Mouse (Mus musculus) G1E-ER4 (cell line): ENCODE data around the gene Zhx3. TPM values are rescaled to one million over a fixed set of nuclear protein-coding genes. Genes with fewer than 3 reads are reported as not detected.

ENCODE experiments used
- GATA1 ChIP-seq: IDR thresholded peaks from one replicate; pipeline ENCODE4 v1.8.0; 2012; ENCODE audit warnings: low read length, inconsistent platforms
- polyA plus RNA-seq: library from polyadenylated mRNA; stranded (reverse); fragments of >175 nt; gene quantifications from 2 replicates; pipeline ENCODE4 v1.2.3, GENCODE M21; 2012

Zhx3 gene
- polyA plus RNA-seq, 1 experiment = 4.4 TPM

DNA sequence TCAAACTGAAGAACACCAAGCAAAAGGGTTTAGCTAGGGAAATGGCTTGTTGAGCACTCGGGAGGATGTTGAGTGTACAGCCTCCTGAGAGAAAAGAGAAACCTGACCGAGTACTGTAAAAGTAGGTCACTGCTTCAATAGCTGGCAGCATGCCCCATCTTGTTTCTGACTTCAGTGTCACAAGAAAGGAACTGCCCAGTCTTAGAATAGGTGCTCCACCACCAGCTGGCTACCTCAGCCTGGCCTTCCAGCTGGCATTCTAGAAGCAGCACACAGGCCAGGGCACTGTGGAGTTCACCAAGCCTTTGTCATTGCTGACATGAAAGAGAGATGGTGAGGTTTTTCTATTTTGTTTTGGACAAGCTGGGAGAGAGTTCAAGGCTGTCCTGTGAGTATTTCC, 75.8 kb downstream of the Zhx3 start:
- TF ChIP-seq GATA1 = no peak

DNA sequence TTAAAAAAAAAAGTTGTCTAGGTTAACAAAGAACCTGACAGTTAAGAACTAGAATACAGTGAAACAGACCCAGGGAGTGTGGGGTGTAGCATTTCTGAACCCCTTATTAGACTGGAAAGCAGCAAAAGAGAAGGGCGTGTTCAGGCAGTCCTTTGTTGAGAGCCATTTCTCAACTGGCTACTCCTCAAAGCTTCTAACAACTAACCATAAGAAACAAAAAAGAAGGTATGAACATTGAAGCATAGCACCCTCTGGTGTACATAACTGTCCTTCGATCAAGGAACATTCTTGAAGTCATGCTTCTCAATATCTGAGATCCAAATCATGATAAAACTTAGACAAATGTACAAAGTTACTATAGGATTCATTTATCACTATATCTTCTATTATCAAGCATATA, 79.7 kb downstream of the Zhx3 start:
- no peak for TF ChIP-seq GATA1

DNA sequence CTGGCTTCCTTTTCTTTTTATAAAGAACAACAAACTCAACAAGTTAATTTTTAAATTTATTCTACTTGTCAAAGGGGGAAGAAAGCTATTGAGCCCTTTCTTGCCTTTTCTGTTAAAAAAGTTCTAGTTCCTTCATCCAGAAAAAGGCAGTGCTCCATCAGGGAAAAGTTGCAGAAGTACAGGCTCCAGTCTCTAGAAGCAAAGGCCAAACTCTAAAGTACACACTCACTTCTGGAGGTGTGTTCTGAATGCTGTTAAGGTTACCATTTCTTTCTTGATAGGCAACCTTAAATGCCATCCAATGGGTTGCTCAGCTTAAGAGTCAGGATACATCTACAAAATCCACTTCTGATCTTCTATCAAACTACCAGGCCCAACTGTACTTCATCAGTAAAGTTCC, 83.1 kb downstream of the Zhx3 start:
- no peak for TF ChIP-seq GATA1

DNA sequence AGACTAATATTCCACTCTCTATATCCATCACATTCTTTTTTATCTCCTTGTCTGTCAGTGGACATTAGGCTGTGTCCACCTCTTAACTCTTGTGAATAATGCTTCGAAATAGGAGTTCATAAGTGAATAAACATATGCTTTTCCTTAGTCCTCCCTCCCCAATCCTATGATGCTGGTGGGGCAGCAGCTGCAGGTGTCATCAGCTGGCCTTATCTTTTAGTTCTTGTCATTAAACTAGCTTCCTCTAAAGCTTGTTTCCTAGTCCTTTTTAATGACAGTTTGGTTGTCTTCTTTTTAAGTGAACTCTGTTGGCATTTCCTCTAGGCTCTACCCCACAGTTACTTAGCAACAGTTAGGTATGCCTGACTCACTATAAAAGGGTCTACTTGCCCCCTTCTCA, 83.8 kb downstream of the Zhx3 start:
- no peak for TF ChIP-seq GATA1

DNA sequence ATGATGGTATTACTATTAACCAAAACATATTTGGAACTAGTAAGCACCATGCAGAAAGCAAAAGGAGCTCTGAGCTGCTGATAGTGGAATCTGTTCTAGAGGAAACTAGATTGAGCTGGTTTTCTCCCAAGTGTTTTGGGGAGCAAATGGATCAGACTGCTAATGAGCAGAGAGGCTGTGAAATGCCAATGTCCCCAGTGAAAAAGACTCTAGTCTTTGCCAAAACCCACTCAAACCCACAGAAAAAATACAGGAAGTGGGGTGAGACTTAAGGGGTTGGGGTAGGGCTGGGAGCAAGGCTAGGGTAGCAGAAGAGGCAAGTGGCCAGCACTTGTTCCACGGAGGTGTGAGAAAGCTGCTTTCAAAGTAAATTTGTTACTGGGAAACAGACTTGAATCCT, 86.5 kb downstream of the Zhx3 start:
- no peak for TF ChIP-seq GATA1

DNA sequence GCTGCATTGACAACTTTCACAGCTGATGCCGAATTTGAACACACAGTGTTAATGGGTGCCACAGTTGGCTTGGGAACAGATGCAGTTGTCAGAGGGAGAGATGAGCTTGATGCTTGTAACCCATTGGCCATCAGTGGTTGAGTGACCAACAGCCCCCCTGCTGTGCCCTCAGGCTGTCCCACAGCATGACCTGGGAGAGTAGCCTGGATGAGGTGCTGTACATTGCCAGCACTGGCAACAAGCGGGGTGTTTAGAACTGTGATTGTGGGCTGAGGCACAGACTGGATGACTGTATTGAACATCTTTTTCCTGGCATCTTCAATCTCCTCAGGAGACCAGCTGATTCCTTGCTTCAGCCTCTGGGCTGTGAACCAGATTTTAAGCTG, 92.0 kb downstream of the Zhx3 start:
- TF ChIP-seq GATA1 = no peak

DNA sequence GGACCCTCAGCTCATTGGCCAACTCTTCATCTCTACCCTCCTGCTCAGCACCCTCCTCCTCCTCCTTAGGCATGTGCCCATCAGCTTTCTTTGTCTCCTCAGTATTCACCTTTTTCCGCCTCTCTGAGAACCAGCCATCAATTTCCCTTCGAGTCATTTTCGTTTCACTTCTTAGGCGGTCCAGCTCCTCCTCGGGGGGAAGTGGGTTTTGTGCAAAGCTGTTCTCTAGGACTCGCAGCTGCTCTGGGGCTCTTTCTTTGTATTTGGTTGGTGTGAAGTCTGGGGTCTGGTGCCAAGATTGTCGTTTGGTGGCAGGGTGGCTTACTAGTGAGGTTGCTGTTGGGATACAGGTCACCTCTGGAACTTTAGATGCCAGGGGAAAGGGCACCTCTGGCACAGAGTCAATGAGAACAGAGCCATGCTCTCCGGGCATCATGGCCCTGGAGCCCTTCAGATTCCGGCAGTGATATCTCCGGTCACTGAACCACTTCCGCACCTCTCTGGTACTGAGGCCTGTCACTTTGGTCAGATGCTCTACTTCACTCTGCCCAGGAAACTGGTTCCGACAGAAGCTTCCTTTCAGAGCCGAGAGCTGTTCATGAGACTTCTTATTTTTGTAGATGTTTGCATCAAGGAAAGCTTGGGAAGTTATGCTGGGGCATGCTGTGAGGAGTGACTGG, 92.5 kb downstream of the Zhx3 start:
- no peak for TF ChIP-seq GATA1

DNA sequence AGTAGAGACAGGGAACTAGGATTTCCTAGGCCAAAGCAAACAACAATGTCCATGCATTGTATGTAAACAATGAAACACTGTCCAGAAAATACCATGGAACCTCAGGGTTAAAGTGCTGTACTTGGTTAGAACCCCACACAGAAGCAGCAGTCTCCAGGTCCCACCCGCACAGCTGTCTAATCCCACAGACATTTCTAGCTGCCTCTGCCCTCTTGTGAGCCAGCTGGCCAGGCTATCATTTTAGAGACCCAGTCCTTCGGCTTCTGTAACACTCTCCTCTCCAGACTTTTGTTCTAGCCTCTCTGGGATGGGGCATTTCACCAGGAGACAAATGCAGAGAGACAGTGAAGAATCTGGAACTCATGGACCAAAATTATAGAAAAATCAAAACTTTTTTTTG, 94.8 kb downstream of the Zhx3 start:
- TF ChIP-seq GATA1 = no peak

DNA sequence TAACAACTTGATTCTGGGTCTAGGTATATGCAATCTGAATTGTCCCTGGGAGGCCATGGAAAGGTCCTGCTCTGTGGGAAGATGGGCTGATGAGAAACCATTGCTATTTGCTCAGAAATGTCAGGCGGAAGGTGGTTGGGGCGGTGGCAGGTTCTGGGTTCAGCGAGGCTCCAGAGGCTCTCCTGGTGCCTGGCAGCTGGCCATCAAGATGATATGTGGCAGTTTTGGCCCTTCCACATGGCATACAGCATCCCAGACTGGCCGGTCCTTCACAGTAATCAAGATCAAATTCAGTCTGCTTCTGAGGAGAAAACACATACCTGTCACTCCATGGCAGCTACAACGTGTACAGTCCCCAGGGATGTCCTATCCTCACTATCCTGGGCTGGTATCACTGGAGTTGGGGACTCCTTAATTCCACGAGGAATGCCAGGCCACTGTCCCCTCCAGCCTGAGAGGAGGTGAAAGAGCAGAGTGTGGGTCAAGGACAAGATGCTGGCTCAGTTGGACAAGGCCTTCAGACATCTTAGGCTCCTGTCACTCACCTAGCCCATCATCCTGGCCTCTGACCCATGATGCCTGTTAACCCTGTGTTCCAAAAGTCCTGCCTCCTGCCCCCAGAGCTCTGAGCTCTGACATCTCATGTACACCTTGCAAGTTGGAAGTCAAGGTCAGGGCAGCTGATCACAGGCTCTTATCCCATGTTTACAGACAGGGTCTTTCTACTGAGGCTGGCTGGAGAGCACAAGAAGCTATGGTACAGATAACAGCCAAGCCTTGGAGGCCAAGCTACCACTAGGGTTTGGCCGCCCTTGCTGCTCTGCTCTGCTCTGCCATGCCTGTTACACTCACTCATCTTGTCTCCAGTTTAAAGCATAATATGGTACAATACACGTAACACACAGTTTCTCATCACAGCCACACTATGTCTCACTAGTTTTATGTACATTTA, 101.2 kb downstream of the Zhx3 start:
- no peak for TF ChIP-seq GATA1

DNA sequence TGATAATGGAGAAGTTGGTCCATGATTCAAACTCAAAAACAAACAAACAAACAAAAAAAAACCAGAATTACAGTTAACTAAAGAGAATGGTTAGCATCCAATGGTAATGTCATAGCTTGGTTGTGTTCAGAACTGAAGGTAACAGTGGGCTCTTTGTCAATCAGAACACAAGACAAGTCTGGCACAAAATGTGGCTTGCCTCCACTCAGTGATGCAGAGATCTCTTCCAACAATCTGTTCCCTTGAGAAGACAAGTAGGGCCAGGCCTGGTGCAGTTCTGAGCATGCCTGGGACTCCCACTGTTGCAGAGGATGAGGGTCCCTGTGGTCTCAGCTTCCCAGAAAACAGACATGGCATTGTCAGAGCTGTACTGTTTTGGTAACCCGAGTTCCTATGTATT, 101.9 kb downstream of the Zhx3 start:
- no peak for TF ChIP-seq GATA1

DNA sequence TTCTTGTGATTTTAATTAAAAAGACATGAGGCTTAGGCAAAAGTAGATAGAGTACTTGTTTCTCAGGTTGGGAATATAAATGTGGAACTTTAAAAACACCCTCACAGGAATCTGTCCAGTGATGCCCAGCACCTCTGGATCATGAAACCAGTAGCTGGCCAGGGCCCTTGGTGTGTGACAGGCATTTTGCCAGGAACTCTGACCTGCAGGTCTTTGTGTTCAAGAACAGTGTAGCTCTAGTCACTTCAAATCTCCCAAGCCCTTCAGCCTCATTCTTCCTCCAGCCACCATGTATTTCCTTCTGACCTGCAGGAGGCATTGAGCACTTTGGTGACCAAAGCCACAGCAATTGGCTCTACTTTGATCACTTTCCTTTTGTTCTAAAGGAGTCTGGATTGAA, 102.4 kb downstream of the Zhx3 start:
- TF ChIP-seq GATA1 = no peak

DNA sequence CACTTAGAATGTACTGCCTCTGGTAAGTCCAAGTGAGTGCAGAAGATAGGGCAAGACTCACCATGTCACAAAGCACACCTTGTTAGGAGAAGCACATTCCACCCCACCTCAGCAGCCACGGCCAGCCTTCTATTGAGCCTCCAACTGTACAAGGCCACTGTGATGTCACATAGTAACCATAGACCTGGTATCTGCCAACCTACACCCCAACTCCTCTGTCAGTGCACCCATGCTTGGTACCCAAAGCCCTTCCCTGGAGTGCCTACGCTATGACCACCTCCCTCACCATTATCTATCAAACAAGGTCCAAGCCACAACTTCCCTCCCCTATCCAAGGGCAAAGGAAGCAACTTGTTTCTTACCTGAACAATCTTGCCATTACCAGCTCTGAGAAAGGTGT, 103.8 kb downstream of the Zhx3 start:
- TF ChIP-seq GATA1 = no peak

DNA sequence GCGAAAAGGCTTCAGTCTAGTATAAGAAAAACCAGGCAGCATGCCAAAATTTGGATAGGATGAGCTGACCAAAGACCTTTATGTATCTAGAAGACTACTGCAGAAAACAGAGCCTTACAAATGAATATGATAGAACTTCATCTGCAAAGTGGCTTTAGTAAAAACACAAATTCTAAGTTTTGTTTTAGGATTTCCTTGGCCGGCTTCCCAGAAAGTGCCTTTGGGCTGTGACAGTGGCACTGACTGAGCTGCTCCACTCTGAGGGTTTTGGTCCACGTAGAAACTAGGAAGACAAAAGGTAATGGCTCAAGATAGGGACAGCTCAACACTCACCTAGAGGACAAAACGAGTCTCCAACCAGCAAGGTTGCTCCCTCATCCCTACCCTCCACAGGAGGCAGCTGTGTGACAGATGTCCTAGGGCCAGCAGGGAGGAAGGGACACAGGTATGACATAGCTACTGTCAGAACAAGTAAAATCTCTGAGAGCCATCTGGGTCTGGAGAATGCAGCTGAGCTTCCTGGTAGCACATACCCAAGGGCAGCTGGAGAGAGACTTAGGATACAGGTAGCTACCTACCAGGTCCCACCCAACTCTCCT, 104.6 kb downstream of the Zhx3 start:
- TF ChIP-seq GATA1 = no peak

DNA sequence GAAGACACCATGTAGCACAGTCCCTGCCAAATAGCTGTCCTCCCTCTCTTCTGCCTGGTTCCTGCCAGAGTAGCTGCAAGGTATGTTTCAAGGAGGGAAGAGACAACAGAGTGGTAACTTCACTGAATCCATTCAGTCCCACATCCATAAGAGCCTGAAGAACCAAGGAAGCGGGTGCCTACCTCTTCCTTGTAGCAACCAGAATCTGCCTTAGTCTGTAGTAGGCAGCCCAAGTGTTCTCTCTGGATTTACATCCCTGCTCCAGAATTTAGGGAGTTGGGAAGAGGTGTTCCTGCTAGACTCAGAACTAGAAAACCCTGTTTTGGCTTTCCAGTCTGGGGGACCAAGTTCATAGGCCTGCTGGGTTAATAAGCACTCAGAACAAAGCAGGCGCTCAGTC, 105.6 kb downstream of the Zhx3 start:
- TF ChIP-seq GATA1 = no peak

DNA sequence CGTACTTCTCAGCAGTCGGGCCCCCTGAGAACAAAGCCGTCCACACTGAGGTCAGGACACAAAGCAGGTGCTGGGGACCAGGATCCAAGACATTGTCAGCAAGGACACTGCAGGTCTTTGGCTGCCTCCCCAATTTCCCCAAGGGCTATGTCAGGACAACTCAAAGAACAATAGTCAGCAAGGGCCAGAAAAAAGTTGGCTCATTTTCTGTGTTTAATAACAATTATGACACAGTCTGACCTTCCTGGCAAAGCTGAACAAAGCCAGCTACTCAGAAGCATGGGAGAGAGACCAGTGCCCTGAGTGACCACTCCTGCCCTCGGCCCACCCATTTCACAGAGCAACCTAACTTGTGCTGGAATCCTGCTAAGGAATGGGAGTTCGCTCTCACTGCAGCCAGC, 106.4 kb downstream of the Zhx3 start:
- no peak for TF ChIP-seq GATA1

DNA sequence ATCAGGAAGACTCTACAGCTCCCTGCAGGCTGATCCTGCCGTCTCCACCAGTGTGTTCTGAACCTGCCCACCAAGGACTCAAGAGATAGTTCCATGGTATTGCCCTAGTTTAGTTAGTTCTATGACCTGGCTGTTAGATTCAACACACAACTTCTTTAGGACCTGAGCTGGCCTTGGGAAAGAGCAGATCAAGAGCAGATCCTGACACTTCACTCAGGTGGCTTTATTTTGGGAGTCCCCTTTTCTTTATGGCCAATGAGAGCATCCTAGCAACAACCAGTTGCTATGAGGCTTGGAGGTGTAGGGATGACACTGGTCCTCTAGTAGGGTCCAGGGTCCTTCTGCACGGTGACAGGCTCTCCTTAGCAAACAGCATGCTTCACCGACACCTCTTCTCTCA, 107.7 kb downstream of the Zhx3 start:
- TF ChIP-seq GATA1 = no peak
